Mouse (Mus musculus) forebrain, embryonic 13.5 days (tissue): ENCODE measurements at regions not wholly inside any gene's neighbourhood (a gene's known extent, or its start where the extent isn't known, plus 50 kb on each side); places are given as distances from the start of the nearest gene placed in this dataset.
A peak's percentile ranks its signal among the peaks of the same experiment; 100 is the strongest.

Source experiments
- ATAC-seq: fragments of 200-750 bp; cut with Nextera tagmentation; 2 replicates; pipeline ENCODE4 v1.8.0; 2017
- H3K27ac ChIP-seq: fragments of 300-500 bp; sonication (generic); 2 replicates; pipeline ENCODE4 v1.5.1; 2015; ENCODE audit warnings: inconsistent platforms, mild to moderate bottlenecking, moderate library complexity
- H3K27me3 ChIP-seq: fragments of 300-500 bp; sonication (generic); 2 replicates; pipeline ENCODE4 v1.6.1; 2015; ENCODE audit warnings: mild to moderate bottlenecking, inconsistent platforms
- H3K36me3 ChIP-seq: fragments of 300-500 bp; sonication (generic); 2 replicates; pipeline ENCODE4 v1.6.1; 2015; ENCODE audit warnings: mild to moderate bottlenecking, inconsistent platforms; ENCODE audit not compliant: poor library complexity, severe bottlenecking
- H3K4me1 ChIP-seq: fragments of 300-500 bp; sonication (generic); 2 replicates; pipeline ENCODE4 v1.6.1; 2015; ENCODE audit warnings: inconsistent platforms
- H3K4me2 ChIP-seq: fragments of 300-500 bp; sonication (generic); 2 replicates; pipeline ENCODE4 v1.6.1; 2015; ENCODE audit warnings: inconsistent platforms, mild to moderate bottlenecking, moderate library complexity
- H3K4me3 ChIP-seq: fragments of 300-500 bp; sonication (generic); 2 replicates; pipeline ENCODE4 v1.5.1; 2015; ENCODE audit warnings: mild to moderate bottlenecking, inconsistent platforms
- H3K9ac ChIP-seq: fragments of 300-500 bp; sonication (generic); 2 replicates; pipeline ENCODE4 v1.6.1; 2015; ENCODE audit warnings: mild to moderate bottlenecking, inconsistent platforms
- H3K9me3 ChIP-seq: fragments of 300-500 bp; sonication (generic); replicated peaks from 2 replicates; pipeline ENCODE4 v1.6.1; 2016; ENCODE audit warnings: inconsistent platforms
- WGBS: fragments of 180-500 bp; shearing (Covaris S2); methylation state at CpG from one replicate; pipeline ENCODE4 v1.1.7; 2015; 5-methylcytosine and 5-hydroxymethylcytosine counted together

DNA sequence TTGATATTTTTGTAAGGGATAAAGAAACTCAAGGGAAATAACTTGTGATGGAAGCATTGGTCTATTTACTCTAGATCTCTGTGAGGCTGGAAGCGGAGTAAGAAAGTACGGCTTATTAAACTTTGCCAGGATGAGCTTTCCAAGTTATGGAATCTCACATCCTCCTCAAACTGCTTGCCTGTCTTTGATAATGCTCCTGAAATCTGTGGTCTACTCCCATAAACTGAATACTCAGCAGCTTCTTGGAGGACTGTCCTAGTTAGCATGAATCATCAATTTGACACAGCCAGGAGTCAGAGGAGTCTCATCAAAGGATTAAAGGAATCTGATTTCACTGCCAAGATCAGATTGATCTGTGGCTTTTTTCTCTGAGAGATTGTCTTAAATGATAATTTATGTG is 2753.0 kb upstream of the Lrrc6 start:
- Histone ChIP-seq H3K27me3 (no peaks in the 10 kb centered on the region), H3K4me1 (no peaks in the 10 kb centered on the region), H3K36me3 (no peaks in the 10 kb centered on the region), H3K4me3 (no peak overlapping the region), H3K9ac (no peak overlapping the region), H3K9me3 (no peaks in the 10 kb centered on the region), H3K27ac (no peak overlapping the region), H3K4me2 (no peak overlapping the region)
- no peak for ATAC-seq
- WGBS: 92% methylated on average over 2 of the region's 2 CpGs

DNA sequence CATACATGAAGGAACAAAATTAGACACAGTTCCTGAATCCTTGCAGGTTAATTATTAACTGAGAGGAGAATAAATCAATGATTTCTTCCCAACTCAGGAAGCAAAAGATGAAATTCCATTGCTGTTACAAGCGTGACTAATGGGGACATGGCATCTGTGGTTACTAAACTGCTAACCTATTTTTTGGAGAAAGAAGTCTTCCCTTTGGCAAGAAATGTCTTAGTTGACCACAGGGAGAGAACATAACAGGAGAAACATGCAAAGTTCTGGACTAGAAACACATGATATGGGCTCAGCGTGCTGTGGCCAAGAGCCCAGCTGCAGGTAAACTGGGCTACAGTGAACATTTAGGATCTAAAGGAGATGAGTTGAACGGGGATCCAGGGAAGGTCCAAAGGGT is 2751.4 kb upstream of the Lrrc6 start:
- no peaks in the 10 kb centered on the region for H3K4me1 ChIP-seq
- no peak for ATAC-seq
- H3K4me2 ChIP-seq: no peak overlapping the region
- H3K27ac ChIP-seq: no peak overlapping the region
- no peaks in the 10 kb centered on the region for H3K36me3 ChIP-seq
- H3K9me3 ChIP-seq: no peaks in the 10 kb centered on the region
- WGBS: 91% methylated on average over 3 of the region's 3 CpGs
- no peak overlapping the region for H3K9ac ChIP-seq
- H3K27me3 ChIP-seq: no peaks in the 10 kb centered on the region
- no peak overlapping the region for H3K4me3 ChIP-seq

DNA sequence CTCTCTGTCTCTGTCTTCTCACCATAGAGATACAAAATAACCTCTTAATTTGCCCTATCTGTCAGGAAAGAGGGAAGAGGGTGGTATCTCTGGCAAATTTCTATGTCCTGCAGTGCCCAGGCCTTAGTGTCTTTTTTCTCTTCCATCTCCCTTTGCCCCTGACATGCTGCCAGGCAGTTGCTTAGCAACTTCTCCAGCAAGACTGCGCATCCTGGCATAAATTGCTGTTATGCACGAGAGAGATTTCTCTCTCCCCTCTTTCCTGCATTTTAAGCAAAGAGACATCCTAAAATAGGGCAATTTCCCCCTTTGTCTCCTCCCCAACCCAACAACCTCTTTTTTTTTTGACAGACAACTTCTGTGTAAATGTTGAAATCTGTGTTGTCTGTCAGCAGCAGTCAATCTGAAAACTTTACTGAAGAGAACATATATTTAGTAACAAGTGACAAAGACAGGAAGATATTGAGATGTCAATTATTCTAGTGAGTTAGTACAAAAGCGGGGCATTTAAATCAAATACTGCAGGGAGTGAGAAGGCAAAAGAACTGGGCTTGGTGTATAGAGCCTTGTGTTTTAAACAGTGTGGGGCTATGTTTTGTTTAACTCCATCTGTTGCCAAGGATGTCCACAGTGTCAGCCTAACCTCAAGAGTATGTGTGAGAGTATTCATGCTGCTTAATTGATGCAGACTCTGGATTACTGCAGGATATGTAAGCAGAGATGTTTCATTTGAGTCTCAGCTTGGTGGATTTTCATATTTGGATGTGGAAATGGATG is 2745.7 kb upstream of the Lrrc6 start:
- no peak overlapping the region for H3K4me2 ChIP-seq
- H3K27me3 ChIP-seq: no peaks in the 10 kb centered on the region
- no peak overlapping the region for H3K4me3 ChIP-seq
- WGBS: 42% methylated on average over 3 of the region's 3 CpGs
- no peaks in the 10 kb centered on the region for H3K9me3 ChIP-seq
- peak; percentile 78 for ATAC-seq
- H3K4me1 ChIP-seq: peaks cover 11% of the 10 kb centered on the region
- H3K9ac ChIP-seq: no peak overlapping the region
- no peaks in the 10 kb centered on the region for H3K36me3 ChIP-seq
- H3K27ac ChIP-seq: no peak overlapping the region

DNA sequence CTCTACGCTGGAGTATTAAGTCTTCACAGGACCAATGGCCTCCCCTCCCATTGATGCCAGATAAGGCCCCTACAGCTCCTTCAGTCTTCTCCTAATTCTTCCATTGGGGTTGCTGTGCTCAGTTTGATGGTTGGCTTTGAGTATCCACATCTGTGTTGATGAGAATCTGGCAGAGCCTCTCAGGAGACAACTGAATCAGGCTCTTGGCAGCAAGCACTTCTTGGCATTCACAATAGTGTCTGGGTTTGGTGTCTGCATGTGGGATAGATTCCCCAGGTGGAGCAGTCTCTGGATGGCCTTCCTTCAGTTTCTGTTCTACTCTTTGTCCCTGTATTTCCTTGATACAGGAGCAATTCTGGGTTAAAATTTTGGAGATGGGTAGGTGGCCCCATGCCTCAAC is 2734.6 kb upstream of the Lrrc6 start:
- ATAC-seq: no peak
- H3K27ac ChIP-seq: no peak overlapping the region
- no peak overlapping the region for H3K9ac ChIP-seq
- H3K4me2 ChIP-seq: no peak overlapping the region
- no peak overlapping the region for H3K4me3 ChIP-seq
- no peaks in the 10 kb centered on the region for H3K9me3 ChIP-seq
- no peaks in the 10 kb centered on the region for H3K36me3 ChIP-seq
- H3K27me3 ChIP-seq: no peaks in the 10 kb centered on the region
- no peaks in the 10 kb centered on the region for H3K4me1 ChIP-seq
- WGBS: 57% methylated on average over 1 of the region's 1 CpGs

DNA sequence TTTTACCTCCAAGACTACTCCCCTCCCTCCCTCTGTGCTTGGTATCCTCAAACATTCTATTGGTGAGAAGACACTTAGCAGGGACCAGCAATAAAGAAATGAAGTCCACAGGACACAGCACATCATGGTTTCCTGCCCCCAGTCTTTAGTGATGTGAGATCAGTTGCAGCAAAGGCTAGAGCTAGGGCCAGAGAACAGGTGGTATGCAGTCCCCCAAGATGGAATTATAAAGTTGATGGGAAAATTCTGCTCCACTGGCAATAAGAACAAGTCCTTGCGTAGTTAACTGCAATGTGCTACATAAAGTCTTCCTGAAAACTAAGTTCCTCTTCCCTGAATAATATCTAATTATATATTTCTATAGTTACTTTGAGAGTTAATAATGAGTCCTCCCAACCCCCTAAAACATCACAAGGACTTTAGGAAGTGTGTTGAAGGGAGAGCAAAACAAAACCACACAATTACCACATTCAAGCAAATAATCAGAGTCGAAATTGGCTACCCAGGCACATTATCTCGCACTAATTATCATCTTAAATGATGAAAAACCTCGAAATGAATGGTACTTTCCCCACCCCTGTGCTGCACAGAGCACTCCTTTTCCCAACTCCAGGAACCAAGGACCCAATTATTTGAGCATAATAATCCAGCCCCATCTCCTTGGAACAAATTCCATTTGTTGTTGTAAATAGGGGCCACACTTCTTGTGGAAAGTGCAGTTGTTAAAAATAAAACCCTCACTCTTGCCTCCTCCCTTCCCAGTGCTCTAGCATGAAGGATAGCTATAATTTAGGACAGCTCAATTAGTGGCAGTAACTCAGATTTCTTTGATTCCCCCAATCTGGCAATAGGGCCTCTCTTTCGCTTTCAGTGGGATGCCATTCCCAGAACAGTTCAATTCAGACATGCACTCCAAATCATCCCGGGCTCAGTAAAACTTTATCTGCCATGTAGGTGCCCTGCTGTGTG is 2724.2 kb upstream of the Lrrc6 start:
- Histone ChIP-seq H3K4me3 (no peak overlapping the region), H3K27me3 (no peaks in the 10 kb centered on the region), H3K9me3 (no peaks in the 10 kb centered on the region), H3K9ac (no peak overlapping the region), H3K4me1 (peaks cover 15% of the 10 kb centered on the region), H3K36me3 (no peaks in the 10 kb centered on the region), H3K27ac (0 out of 2 replicates have a peak overlapping the region, but pooled peaks have one; percentile 6), H3K4me2 (no peak overlapping the region)
- WGBS: 16% methylated on average over 6 of the region's 6 CpGs
- ATAC-seq: peak; percentile 93

- Histone ChIP-seq H3K4me1 (peaks cover 15% of the 10 kb centered on the region), H3K4me3 (no peak overlapping the region), H3K27ac (no peak overlapping the region), H3K9me3 (no peaks in the 10 kb centered on the region), H3K27me3 (no peaks in the 10 kb centered on the region), H3K4me2 (no peak overlapping the region), H3K9ac (no peak overlapping the region), H3K36me3 (no peaks in the 10 kb centered on the region)
- no peak for ATAC-seq
Measured at GRCm38 (mm10) chr15:69223411-69223810, 2722.7 kb upstream of the Lrrc6 start.

DNA sequence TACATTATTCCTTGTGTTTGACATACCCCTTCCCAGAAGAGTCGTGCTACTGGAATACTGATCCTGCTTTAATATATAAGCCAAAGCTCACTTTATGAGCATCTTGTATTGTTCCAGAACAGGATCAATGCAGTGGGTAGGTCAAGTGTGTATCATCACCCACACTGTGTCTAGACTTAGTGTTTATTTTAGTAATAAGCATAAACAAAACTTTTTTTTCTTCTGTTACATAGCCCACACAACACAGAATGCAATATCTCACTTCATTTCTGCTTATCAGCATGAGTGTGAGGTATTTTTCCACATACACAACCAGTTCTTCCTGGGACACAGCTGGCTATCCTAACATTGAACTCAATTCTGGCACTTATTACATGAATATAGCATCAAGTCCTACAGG is 2721.7 kb upstream of the Lrrc6 start:
- Histone ChIP-seq H3K9ac (no peak overlapping the region), H3K4me3 (no peak overlapping the region)
- 91% methylated on average over 1 of the region's 1 CpGs for WGBS

More for the DNA sequence above, 2721.7 kb upstream of the Lrrc6 start:
- no peak for ATAC-seq
- Histone ChIP-seq H3K4me2 (no peak overlapping the region), H3K27me3 (no peaks in the 10 kb centered on the region), H3K9me3 (no peaks in the 10 kb centered on the region), H3K4me1 (peaks cover 15% of the 10 kb centered on the region), H3K27ac (no peak overlapping the region), H3K36me3 (no peaks in the 10 kb centered on the region)
